Mouse (Mus musculus): ENCODE measurements around the gene Fam81b. TPM values are rescaled to one million over a fixed set of nuclear protein-coding genes. Genes with fewer than 3 reads are reported as not detected.

The Fam81b gene
- polyA plus RNA-seq, 1 experiment from 2014 or later, result not detected

DNA sequence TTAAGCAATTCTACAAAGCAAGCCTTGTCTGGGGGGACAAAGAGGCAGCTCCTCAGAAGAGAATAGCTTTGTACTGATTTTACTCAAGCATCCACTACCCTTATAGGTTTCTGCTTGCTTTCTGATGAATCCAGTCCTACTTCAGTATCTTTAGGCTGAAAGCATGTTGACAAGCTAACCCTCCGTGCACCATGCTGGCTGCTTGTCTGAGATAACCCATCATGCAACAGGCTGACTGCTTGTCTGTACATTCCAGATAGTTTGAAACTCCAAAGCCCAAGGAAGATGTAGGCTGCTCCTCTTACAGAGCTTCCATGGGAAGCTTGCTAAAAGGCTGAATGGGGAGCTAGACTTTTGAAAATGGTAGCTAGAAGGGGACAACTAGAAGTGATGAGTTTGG lies 1.7 kb downstream of the Fam81b start:
- H3K4me3 ChIP-seq (ENCODE audit: control insufficient read depth in 1 of 2, insufficient read depth in 1 of 2, low read depth in 1 of 2, low read length in 2 of 2), result no peak overlapping the region

DNA sequence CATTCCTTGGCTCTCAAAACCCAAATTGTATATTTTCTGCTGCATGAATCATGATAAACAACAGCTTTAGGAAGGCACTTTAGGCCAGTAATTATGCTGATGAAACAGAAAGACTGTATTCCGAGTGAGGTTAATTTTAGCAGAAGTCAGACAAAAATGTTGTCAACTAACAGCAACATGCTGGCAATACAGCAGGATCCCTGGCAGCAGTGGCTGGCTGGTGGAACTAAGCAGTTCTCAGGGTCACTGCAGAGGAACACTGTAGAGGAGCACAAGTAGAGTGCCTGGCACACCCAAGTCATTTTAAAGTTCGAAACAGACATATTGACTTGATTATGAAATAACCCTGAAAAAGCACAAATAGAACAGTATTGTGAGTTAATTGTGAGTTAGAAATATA lies 2.8 kb downstream of the Fam81b start:
- no peaks in the 10 kb centered on the region for H3K36me3 ChIP-seq (ENCODE audit: control insufficient read depth, insufficient read depth, low read length)
- H3K4me2 ChIP-seq (ENCODE audit: low read length), result no peak overlapping the region
- H3K9ac ChIP-seq (ENCODE audit: low read length), result no peak overlapping the region
- H3K4me3 ChIP-seq (ENCODE audit: control insufficient read depth in 1 of 2, insufficient read depth in 1 of 2, low read depth in 1 of 2, low read length in 2 of 2), result no peak overlapping the region
- H3K27ac ChIP-seq (replicated peaks in 1 of 2; ENCODE audit: control insufficient read depth in 1 of 2, insufficient read depth in 1 of 2, low read depth in 2 of 2, low read length in 2 of 2), result no peak overlapping the region
- peaks cover 3% of the 10 kb centered on the region; the same call in 1 of the 2 replicates for H3K9me3 ChIP-seq (ENCODE audit: control insufficient read depth, low read length)
- ATAC-seq (ENCODE audit: insufficient number of reproducible peaks, insufficient read depth, low FRiP score, low read depth), result no peak
- no peaks in the 10 kb centered on the region for H3K4me1 ChIP-seq (ENCODE audit: control insufficient read depth in 2 of 2, insufficient read depth in 2 of 2, low read length in 2 of 2)
- no peaks in the 10 kb centered on the region for H3K27me3 ChIP-seq (ENCODE audit: control insufficient read depth, insufficient read depth, low read length)
- WGBS, result 71% methylated on average over 2 of the region's 2 CpGs

More for the DNA sequence above, 1.7 kb downstream of the Fam81b start:
- no peaks in the 10 kb centered on the region for H3K36me3 ChIP-seq (ENCODE audit: control insufficient read depth, insufficient read depth, low read length)
- no peak for ATAC-seq (ENCODE audit: insufficient number of reproducible peaks, insufficient read depth, low FRiP score, low read depth)
- no peak overlapping the region for H3K9ac ChIP-seq (ENCODE audit: low read length)
- WGBS, result 15% methylated on average over 1 of the region's 1 CpGs
- H3K27me3 ChIP-seq (ENCODE audit: control insufficient read depth, insufficient read depth, low read length), result no peaks in the 10 kb centered on the region
- no peaks in the 10 kb centered on the region for H3K4me1 ChIP-seq (ENCODE audit: control insufficient read depth in 2 of 2, insufficient read depth in 2 of 2, low read length in 2 of 2)
- no peaks in the 10 kb centered on the region for H3K9me3 ChIP-seq (ENCODE audit: control insufficient read depth, low read length)
- H3K4me2 ChIP-seq (ENCODE audit: low read length), result no peak overlapping the region
- H3K27ac ChIP-seq (replicated peaks in 1 of 2; ENCODE audit: control insufficient read depth in 1 of 2, insufficient read depth in 1 of 2, low read depth in 2 of 2, low read length in 2 of 2), result no peak overlapping the region

DNA sequence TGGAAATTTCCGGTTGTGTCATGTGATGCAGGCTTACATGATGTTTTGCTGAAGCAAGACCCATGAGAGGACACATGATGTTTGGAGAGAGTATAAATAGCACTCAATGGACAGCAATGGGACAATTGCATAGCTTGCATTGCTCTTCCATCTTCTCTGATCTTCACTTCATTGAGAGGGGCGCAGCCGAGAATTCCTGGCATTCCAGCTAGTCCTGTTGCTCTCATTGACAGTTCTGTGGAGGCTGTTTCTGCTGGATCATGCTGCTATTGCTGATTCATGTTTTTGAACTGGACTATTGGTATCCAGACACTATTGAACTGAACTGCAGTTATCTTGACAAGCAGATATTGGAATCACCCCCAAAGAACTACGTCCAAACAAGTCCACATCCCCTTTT lies 12.8 kb downstream of the Fam81b start:
- WGBS, result 31% methylated on average over 4 of the region's 4 CpGs
- H3K9me3 ChIP-seq (ENCODE audit: control insufficient read depth, low read length), result no peaks in the 10 kb centered on the region
- no peaks in the 10 kb centered on the region for H3K27me3 ChIP-seq (ENCODE audit: control insufficient read depth, insufficient read depth, low read length)
- ATAC-seq (ENCODE audit: insufficient number of reproducible peaks, insufficient read depth, low FRiP score, low read depth), result no peak
- H3K4me3 ChIP-seq (ENCODE audit: control insufficient read depth in 1 of 2, insufficient read depth in 1 of 2, low read depth in 1 of 2, low read length in 2 of 2), result no peak overlapping the region
- no peak overlapping the region for H3K4me2 ChIP-seq (ENCODE audit: low read length)
- no peaks in the 10 kb centered on the region for H3K36me3 ChIP-seq (ENCODE audit: control insufficient read depth, insufficient read depth, low read length)
- no peak overlapping the region for H3K27ac ChIP-seq (replicated peaks in 1 of 2; ENCODE audit: control insufficient read depth in 1 of 2, insufficient read depth in 1 of 2, low read depth in 2 of 2, low read length in 2 of 2)
- no peaks in the 10 kb centered on the region for H3K4me1 ChIP-seq (ENCODE audit: control insufficient read depth in 2 of 2, insufficient read depth in 2 of 2, low read length in 2 of 2)
- no peak overlapping the region for H3K9ac ChIP-seq (ENCODE audit: low read length)

DNA sequence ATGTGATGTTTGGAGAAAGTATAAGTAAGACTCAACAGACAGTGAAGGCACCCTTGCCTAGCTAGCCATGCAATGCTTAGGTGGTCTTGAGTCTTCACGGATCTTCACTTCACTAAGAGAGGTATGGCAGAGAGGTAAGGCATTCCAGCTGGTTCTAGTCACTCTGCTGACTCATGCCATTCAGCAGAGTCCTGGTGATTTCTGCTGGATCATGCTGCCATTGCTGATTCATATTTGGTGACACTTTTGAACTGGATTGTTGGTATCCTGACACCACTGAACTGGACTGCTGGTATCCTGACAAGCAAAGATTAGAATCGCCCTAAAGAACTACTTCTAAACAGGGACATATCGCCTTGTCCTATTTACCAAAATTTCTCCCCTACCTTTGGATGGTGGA lies 20.3 kb downstream of the Fam81b start:
- no peak overlapping the region for H3K4me3 ChIP-seq (ENCODE audit: control insufficient read depth in 1 of 2, insufficient read depth in 1 of 2, low read depth in 1 of 2, low read length in 2 of 2)
- no peaks in the 10 kb centered on the region for H3K9me3 ChIP-seq (ENCODE audit: control insufficient read depth, low read length)
- no peaks in the 10 kb centered on the region for H3K4me1 ChIP-seq (ENCODE audit: control insufficient read depth in 2 of 2, insufficient read depth in 2 of 2, low read length in 2 of 2)
- WGBS, result 80% methylated on average over 3 of the region's 3 CpGs
- H3K27me3 ChIP-seq (ENCODE audit: control insufficient read depth, insufficient read depth, low read length), result no peaks in the 10 kb centered on the region
- no peak for ATAC-seq (ENCODE audit: insufficient number of reproducible peaks, insufficient read depth, low FRiP score, low read depth)
- H3K9ac ChIP-seq (ENCODE audit: low read length), result no peak overlapping the region
- no peak overlapping the region for H3K4me2 ChIP-seq (ENCODE audit: low read length)
- H3K27ac ChIP-seq (replicated peaks in 1 of 2; ENCODE audit: control insufficient read depth in 1 of 2, insufficient read depth in 1 of 2, low read depth in 2 of 2, low read length in 2 of 2), result no peak overlapping the region
- H3K36me3 ChIP-seq (ENCODE audit: control insufficient read depth, insufficient read depth, low read length), result no peaks in the 10 kb centered on the region

DNA sequence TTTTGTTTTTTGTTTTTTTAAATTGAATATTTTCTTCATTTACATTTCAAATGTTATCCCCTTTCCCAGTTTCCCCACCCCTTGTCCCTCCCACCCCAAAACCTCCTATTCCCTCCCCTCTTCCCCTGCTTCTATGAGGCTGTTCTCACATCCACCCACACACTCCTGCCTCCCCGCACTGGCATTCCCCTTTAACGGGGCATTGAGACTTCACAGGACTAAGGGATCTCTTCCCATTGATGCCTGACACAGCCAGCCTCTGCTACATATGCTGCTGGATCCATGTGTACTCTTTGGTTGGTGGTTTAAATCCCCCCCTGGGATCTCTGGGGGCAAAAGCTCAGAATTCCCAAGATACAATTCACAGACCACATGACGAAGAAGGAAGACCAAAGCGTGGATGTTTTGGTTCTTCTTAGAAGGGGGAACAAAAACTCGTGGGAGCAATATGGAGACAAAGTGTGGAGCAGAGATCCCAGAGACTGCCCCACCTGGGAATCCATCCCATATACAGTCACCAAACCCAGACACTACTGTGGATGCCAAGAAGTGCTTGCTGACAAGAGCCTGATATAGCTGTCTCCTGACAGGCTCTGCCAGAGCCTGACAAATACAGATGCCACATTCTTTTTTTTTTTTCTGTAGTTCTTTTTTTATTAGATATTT lies 40.4 kb downstream of the Fam81b start:
- ATAC-seq (ENCODE audit: insufficient number of reproducible peaks, insufficient read depth, low FRiP score, low read depth), result no peak
- H3K9me3 ChIP-seq (ENCODE audit: control insufficient read depth, low read length), result no peaks in the 10 kb centered on the region
- H3K9ac ChIP-seq (ENCODE audit: low read length), result no peak overlapping the region
- H3K4me3 ChIP-seq (ENCODE audit: control insufficient read depth in 1 of 2, insufficient read depth in 1 of 2, low read depth in 1 of 2, low read length in 2 of 2), result no peak overlapping the region
- no peaks in the 10 kb centered on the region for H3K36me3 ChIP-seq (ENCODE audit: control insufficient read depth, insufficient read depth, low read length)
- no peaks in the 10 kb centered on the region for H3K27me3 ChIP-seq (ENCODE audit: control insufficient read depth, insufficient read depth, low read length)
- no peak overlapping the region for H3K27ac ChIP-seq (replicated peaks in 1 of 2; ENCODE audit: control insufficient read depth in 1 of 2, insufficient read depth in 1 of 2, low read depth in 2 of 2, low read length in 2 of 2)
- 0 out of 4 replicates have a peak, but pooled peaks cover 3 to 4% of the 10 kb centered on the region in 2 experiments for H3K4me1 ChIP-seq (ENCODE audit: control insufficient read depth in 2 of 2, insufficient read depth in 2 of 2, low read length in 2 of 2)
- H3K4me2 ChIP-seq (ENCODE audit: low read length), result no peak overlapping the region
- WGBS, result 49% methylated on average over 5 of the region's 5 CpGs

DNA sequence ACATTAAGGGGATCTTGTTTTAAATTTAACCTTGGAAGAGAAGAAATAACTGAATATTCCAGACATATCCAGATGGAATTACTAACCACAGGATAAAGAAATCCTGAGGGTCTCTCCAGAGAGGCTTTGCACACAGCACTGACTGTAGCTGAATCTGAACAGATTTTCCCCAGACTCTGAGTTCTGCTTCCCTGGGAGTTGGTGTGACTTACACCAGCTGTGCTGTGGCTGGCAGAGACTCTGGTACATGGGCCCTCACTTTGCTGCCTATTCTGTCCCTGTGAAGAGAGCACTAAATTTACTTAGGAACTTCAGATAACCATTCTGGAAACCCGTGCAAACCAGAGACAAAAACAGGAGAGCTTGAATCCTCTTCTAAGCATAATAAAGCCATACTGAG lies 46.1 kb downstream of the Fam81b start:
- Histone ChIP-seq H3K4me1 (ENCODE audit: control insufficient read depth in 2 of 2, insufficient read depth in 2 of 2, low read length in 2 of 2) (no peaks in the 10 kb centered on the region), H3K9me3 (ENCODE audit: control insufficient read depth, low read length) (no peaks in the 10 kb centered on the region), H3K36me3 (ENCODE audit: control insufficient read depth, insufficient read depth, low read length) (no peaks in the 10 kb centered on the region), H3K4me3 (ENCODE audit: control insufficient read depth in 1 of 2, insufficient read depth in 1 of 2, low read depth in 1 of 2, low read length in 2 of 2) (no peak overlapping the region), H3K9ac (ENCODE audit: low read length) (no peak overlapping the region), H3K27ac (replicated peaks in 1 of 2; ENCODE audit: control insufficient read depth in 1 of 2, insufficient read depth in 1 of 2, low read depth in 2 of 2, low read length in 2 of 2) (no peak overlapping the region), H3K4me2 (ENCODE audit: low read length) (no peak overlapping the region), H3K27me3 (ENCODE audit: control insufficient read depth, insufficient read depth, low read length) (no peaks in the 10 kb centered on the region)
- 34% methylated on average over 1 of the region's 1 CpGs for WGBS
- ATAC-seq (ENCODE audit: insufficient number of reproducible peaks, insufficient read depth, low FRiP score, low read depth), result no peak

DNA sequence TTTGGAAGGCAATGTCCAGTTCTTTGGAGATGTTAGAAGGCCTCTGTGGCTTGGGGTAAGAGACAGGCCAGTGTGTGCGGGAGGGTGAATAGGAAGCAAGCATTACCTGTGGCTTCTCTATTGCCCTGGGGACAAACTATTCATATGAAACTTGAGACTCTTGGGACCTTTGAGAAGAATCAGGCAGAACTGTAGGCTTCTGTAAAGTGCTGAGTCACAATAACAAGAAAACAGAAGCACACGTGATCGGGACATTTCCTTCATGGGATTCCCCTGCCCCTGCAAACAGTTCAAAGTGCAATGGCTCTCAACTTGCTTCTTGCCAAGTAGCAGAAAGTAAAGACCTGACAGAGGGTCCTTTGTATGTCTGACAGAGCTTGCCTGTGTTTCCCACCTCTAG lies 48.5 kb downstream of the Fam81b start:
- Histone ChIP-seq H3K9ac (ENCODE audit: low read length) (no peak overlapping the region), H3K9me3 (ENCODE audit: control insufficient read depth, low read length) (no peaks in the 10 kb centered on the region), H3K4me3 (ENCODE audit: control insufficient read depth in 1 of 2, insufficient read depth in 1 of 2, low read depth in 1 of 2, low read length in 2 of 2) (no peak overlapping the region), H3K4me2 (ENCODE audit: low read length) (no peak overlapping the region), H3K4me1 (ENCODE audit: control insufficient read depth in 2 of 2, insufficient read depth in 2 of 2, low read length in 2 of 2) (no peaks in the 10 kb centered on the region), H3K27ac (replicated peaks in 1 of 2; ENCODE audit: control insufficient read depth in 1 of 2, insufficient read depth in 1 of 2, low read depth in 2 of 2, low read length in 2 of 2) (no peak overlapping the region), H3K36me3 (ENCODE audit: control insufficient read depth, insufficient read depth, low read length) (no peaks in the 10 kb centered on the region), H3K27me3 (ENCODE audit: control insufficient read depth, insufficient read depth, low read length) (no peaks in the 10 kb centered on the region)
- ATAC-seq (ENCODE audit: insufficient number of reproducible peaks, insufficient read depth, low FRiP score, low read depth), result no peak
- WGBS, result 76% methylated on average over 3 of the region's 3 CpGs

DNA sequence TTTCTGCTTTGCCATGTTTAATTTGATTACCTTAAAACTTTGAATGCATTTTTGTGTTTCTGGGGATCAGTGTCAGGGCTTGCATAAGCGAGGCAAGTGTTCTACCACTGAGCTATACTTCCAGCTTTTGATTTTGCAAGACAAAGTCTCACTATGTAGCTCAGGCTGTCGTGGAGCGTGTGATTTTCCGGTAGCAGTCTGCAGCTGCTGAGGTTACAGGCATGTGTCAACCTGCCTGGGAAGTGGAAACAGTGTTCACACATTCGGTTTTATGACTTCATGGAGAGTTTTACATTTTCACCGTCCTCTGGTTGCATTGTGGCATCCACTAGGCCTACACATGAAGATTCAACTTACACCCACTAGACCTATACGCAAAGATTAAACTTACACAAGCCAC lies 54.8 kb downstream of the Fam81b start:
- WGBS, result 79% methylated on average over 7 of the region's 7 CpGs
- no peak overlapping the region for H3K9ac ChIP-seq (ENCODE audit: low read length)
- no peaks in the 10 kb centered on the region for H3K4me1 ChIP-seq (ENCODE audit: control insufficient read depth in 2 of 2, insufficient read depth in 2 of 2, low read length in 2 of 2)
- H3K4me2 ChIP-seq (ENCODE audit: low read length), result no peak overlapping the region
- ATAC-seq (ENCODE audit: insufficient number of reproducible peaks, insufficient read depth, low FRiP score, low read depth), result no peak
- no peak overlapping the region for H3K27ac ChIP-seq (replicated peaks in 1 of 2; ENCODE audit: control insufficient read depth in 1 of 2, insufficient read depth in 1 of 2, low read depth in 2 of 2, low read length in 2 of 2)
- no peaks in the 10 kb centered on the region for H3K36me3 ChIP-seq (ENCODE audit: control insufficient read depth, insufficient read depth, low read length)
- H3K27me3 ChIP-seq (ENCODE audit: control insufficient read depth, insufficient read depth, low read length), result no peaks in the 10 kb centered on the region
- H3K4me3 ChIP-seq (ENCODE audit: control insufficient read depth in 1 of 2, insufficient read depth in 1 of 2, low read depth in 1 of 2, low read length in 2 of 2), result no peak overlapping the region
- no peaks in the 10 kb centered on the region for H3K9me3 ChIP-seq (ENCODE audit: control insufficient read depth, low read length)

Measured in heart, embryonic 14.5 days (tissue).